Mouse (Mus musculus) lung, embryonic 14.5 days (tissue): ENCODE measurements at regions not wholly inside any gene's neighbourhood (a gene's known extent, or its start where the extent isn't known, plus 50 kb on each side); places are given as distances from the start of the nearest gene placed in this dataset.

Experiments
- ATAC-seq: fragments of 200-750 bp; cut with Nextera tagmentation; 2 replicates; pipeline ENCODE4 v1.8.0; 2017; ENCODE audit warnings: mild to moderate bottlenecking, moderate TSS enrichment, moderate library complexity; ENCODE audit not compliant: insufficient read depth
- DNase-seq: peaks from one replicate; pipeline ENCODE4 v3.0.0-alpha.2; 2015
- H3K27ac ChIP-seq: fragments of 300-500 bp; sonication (generic); 2 replicates; pipeline ENCODE4 v1.5.1; 2014; ENCODE audit warnings: low read depth, mild to moderate bottlenecking, moderate library complexity
- H3K27me3 ChIP-seq: fragments of 300-500 bp; sonication (generic); 2 replicates; pipeline ENCODE4 v1.6.1; 2014; ENCODE audit warnings: low read length, control low read depth; ENCODE audit not compliant: insufficient read depth
- H3K36me3 ChIP-seq: fragments of 300-500 bp; sonication (generic); 2 replicates; pipeline ENCODE4 v1.6.1; 2014; ENCODE audit warnings: control low read depth; ENCODE audit not compliant: insufficient read depth
- H3K4me1 ChIP-seq: fragments of 300-500 bp; sonication (generic); 2 replicates; pipeline ENCODE4 v1.6.1; 2014; ENCODE audit warnings: antibody characterized with exemption, control low read depth; ENCODE audit not compliant: insufficient read depth
- H3K4me2 ChIP-seq: fragments of 300-500 bp; sonication (generic); 2 replicates; pipeline ENCODE4 v1.6.1; 2014; ENCODE audit warnings: mild to moderate bottlenecking
- H3K4me3 ChIP-seq: fragments of 300-500 bp; sonication (generic); 2 replicates; pipeline ENCODE4 v1.5.1; 2014; ENCODE audit warnings: low read depth, low read length
- H3K9ac ChIP-seq: fragments of 300-500 bp; sonication (generic); 2 replicates; pipeline ENCODE4 v1.6.1; 2014
- H3K9me3 ChIP-seq: fragments of 300-500 bp; sonication (generic); 2 replicates; pipeline ENCODE4 v1.6.1; 2016; ENCODE audit warnings: low read depth, low read length, control low read depth
- CTCF ChIP-seq: IDR thresholded peaks from 2 replicates; pipeline ENCODE4 v1.5.1; 2016; ENCODE audit warnings: antibody characterized with exemption, low read depth
- WGBS: fragments of 180-500 bp; shearing (Covaris S2); extraction: QIAGEN DNeasy Blood & Tissue Kit; methylation state at CpG from one replicate; pipeline ENCODE4 v1.1.7; 2014; 5-methylcytosine and 5-hydroxymethylcytosine counted together

DNA sequence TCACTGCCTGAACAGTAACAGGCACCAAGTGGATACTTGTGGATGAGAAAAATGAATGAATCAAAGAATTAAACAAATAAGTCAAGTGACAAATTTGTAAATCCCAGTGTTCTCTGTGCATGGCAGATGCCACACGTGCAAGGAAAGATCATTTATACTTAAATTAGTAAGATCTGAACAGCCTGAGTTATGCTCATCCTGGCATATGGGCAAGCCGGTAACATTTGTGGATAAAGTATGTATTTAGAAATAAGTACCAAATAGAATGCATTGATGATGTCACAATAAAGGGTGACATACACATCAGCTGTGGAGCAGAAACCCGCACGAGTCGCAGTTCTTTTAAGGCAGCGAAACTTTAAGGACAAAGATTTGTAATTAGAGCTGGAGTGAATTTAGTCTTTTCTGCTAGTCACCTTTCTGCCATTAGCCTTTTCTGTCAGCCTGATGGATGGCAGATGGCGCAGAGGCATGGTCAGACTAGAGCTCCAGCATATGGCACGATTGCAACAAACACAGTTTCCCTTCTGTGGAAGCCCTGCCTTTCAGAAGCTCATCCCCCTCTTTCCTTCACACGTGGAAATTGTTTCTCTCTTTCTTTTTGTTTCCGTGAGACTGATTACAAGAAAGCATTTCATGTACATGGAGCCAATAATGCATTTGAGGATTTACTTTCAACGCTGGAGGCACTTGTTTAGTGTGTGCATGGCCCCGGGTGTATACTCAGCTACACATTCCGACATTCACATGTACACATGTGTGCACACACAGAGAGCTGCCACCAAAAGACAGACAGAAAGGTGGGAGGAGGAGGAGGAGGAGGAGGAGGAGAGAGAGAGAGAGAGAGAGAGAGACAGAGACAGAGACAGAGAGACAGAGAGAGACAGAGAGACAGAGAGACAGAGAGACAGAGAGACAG lies 154.3 kb upstream of the D16Ertd472e start:
- WGBS, result 62% methylated on average over 13 of the region's 13 CpGs
- no peak for TF ChIP-seq CTCF
- H3K9ac ChIP-seq, result no peak overlapping the region
- no peaks in the 10 kb centered on the region for H3K9me3 ChIP-seq
- H3K27me3 ChIP-seq, result no peaks in the 10 kb centered on the region
- no peaks in the 10 kb centered on the region for H3K36me3 ChIP-seq
- no peaks in the 10 kb centered on the region for H3K4me1 ChIP-seq
- H3K27ac ChIP-seq, result no peak overlapping the region
- H3K4me3 ChIP-seq, result no peak overlapping the region
- peak; percentile 3 for DNase-seq
- H3K4me2 ChIP-seq, result no peak overlapping the region
- ATAC-seq, result no peak

DNA sequence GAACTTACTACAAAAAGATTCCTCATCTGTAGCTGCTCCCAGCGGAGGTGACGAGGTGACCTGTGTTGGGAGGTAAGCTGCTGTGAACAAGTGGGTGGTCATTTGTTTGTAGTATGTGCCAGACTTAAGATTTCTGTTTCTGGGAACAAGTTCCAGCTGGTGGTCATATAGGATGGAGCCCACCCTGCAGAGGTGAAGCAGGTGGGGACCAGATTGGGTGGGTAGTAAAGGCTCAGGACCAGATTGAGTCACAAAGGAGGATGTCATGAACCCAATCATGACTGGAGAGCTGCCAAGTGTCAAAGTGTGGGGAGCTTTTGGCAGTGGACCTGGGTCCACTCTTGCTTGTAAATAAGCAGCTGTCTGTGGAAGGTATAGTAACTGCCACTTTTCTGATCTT lies 149.0 kb upstream of the D16Ertd472e start:
- 48% methylated on average over 2 of the region's 2 CpGs for WGBS
- Histone ChIP-seq H3K27ac (no peak overlapping the region), H3K36me3 (no peaks in the 10 kb centered on the region), H3K4me2 (no peak overlapping the region), H3K4me3 (no peak overlapping the region), H3K4me1 (no peaks in the 10 kb centered on the region), H3K27me3 (no peaks in the 10 kb centered on the region), H3K9me3 (no peaks in the 10 kb centered on the region), H3K9ac (no peak overlapping the region)
- TF ChIP-seq CTCF, result no peak
- no peak for DNase-seq
- ATAC-seq, result no peak

DNA sequence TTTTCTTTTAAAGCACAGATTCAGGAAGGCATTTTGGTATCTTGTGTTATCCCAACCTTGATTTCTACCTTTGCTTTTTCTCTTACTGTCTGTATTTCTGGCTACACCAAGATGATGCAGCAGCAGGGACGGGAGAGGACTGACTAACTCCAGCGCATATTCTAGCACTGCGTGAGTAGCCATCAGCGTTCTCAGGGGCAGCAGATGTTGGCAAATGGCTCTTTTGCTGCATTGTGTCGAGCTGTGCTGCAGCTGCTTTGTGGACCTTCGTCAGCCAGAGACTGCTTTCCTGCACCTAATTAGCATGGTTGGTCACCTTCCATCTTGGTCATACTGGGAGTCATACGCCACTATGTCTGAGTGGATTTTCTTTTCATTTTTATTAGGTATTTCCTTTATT lies 133.4 kb upstream of the D16Ertd472e start:
- H3K4me3 ChIP-seq, result no peak overlapping the region
- no peaks in the 10 kb centered on the region for H3K36me3 ChIP-seq
- no peak overlapping the region for H3K27ac ChIP-seq
- no peaks in the 10 kb centered on the region for H3K9me3 ChIP-seq
- WGBS, result 73% methylated on average over 7 of the region's 7 CpGs
- ATAC-seq, result no peak
- no peaks in the 10 kb centered on the region for H3K4me1 ChIP-seq
- DNase-seq, result no peak
- no peak overlapping the region for H3K4me2 ChIP-seq
- no peak for TF ChIP-seq CTCF
- H3K9ac ChIP-seq, result no peak overlapping the region
- H3K27me3 ChIP-seq, result no peaks in the 10 kb centered on the region

DNA sequence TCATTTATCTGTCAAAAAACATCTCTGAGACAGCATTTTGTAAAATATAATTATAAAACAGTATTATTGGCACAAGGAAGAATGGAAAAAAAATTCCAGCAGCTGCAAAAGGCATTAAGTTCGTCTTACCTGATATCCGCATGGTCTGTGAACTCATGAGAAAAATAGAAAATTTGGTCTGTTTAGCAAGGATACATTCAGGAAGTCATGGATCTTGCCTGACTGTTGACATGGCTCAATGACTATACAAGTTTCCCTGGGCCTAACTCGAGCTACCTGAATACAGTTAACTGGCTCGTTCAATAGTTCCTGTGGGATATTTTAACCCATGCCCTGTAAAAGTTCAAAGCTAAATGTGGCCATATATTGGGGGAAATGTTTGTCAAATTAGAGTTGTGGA lies 131.1 kb upstream of the D16Ertd472e start:
- no peak for TF ChIP-seq CTCF
- 79% methylated on average over 4 of the region's 4 CpGs for WGBS
- H3K4me2 ChIP-seq, result no peak overlapping the region
- no peaks in the 10 kb centered on the region for H3K36me3 ChIP-seq
- no peaks in the 10 kb centered on the region for H3K27me3 ChIP-seq
- no peaks in the 10 kb centered on the region for H3K9me3 ChIP-seq
- DNase-seq (no peak), ATAC-seq (no peak)
- no peak overlapping the region for H3K4me3 ChIP-seq
- H3K9ac ChIP-seq, result no peak overlapping the region
- no peak overlapping the region for H3K27ac ChIP-seq
- H3K4me1 ChIP-seq, result no peaks in the 10 kb centered on the region

DNA sequence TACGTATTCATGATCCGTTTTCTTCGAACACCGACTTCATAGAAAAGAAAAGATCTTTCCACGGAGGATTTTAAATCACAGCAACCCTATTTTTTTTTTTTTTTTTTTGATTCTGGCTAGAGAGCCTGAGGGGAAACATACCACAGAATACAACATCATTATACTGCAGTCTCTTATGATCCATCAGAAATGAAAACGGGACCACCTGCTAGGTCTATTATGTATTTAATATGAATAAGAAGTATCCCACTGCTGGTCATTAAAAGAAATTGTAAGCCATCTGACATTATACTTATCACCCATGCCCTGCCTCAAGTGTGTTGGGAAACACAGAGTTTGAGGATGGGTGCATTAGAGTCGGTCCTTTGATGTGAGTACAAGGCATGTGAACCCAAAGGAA lies 130.7 kb upstream of the D16Ertd472e start:
- Histone ChIP-seq H3K4me3 (no peak overlapping the region), H3K4me2 (no peak overlapping the region), H3K27me3 (no peaks in the 10 kb centered on the region), H3K36me3 (no peaks in the 10 kb centered on the region), H3K27ac (no peak overlapping the region), H3K4me1 (no peaks in the 10 kb centered on the region), H3K9me3 (no peaks in the 10 kb centered on the region), H3K9ac (no peak overlapping the region)
- no peak for ATAC-seq
- no peak for TF ChIP-seq CTCF
- WGBS, result 86% methylated on average over 7 of the region's 7 CpGs
- no peak for DNase-seq

DNA sequence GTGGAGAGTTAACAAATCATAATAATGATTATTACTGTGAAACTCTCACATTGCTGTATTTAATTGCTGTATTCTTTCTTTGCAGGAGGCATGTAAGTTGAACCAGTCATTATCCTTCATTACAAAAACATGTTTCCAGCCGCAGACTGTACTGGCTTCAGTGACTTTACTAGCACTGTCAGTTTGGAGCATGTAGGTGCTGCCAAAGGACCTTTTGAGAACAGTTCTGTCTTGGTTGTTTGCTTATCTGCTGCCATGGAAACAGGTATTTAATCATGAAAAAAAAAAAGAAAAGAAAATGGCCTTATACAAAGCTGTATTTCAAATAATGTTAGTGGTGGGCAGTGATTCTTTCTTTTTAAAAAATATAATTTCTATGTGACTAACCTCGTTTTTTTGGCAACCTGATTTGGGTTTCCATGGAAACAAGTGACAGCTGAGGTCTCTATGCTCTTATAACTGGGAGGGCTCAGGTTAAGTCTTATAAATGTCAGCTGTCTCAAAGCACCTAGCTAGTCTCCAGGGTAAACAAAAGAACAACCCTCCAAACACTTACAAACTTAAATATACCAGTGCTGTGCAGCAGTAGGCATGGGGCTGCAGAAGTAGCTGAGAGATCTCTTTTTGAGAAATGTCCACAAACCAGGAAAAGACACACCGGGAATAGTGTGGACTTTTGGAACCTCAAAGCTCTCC lies 121.2 kb upstream of the D16Ertd472e start:
- Histone ChIP-seq H3K4me3 (no peak overlapping the region), H3K4me1 (no peaks in the 10 kb centered on the region), H3K9me3 (no peaks in the 10 kb centered on the region), H3K27me3 (no peaks in the 10 kb centered on the region), H3K9ac (no peak overlapping the region), H3K4me2 (no peak overlapping the region), H3K36me3 (no peaks in the 10 kb centered on the region), H3K27ac (no peak overlapping the region)
- WGBS, result 47% methylated on average over 3 of the region's 3 CpGs
- no peak for TF ChIP-seq CTCF
- ATAC-seq (peak; percentile 75), DNase-seq (peak; percentile 23)

DNA sequence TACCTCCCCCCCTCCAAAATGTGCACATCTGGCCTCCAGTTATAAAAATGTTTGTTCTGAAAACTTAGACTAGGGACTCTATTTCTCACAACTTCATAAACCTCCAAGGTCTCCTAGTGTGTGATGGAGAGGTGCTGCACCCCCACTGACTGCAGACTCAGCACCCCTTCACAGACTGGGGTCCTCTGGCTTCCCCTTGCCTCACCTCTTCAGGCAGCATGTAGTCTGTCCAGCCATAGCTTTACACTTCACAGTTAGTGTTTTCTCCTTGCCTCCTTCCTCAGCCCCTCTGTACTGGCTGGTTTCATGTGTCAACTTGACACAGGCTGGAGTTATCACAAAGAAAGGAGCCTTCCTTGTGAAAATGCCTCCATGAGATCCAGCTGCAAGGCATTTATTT lies 111.7 kb upstream of the D16Ertd472e start:
- no peak overlapping the region for H3K9ac ChIP-seq
- no peaks in the 10 kb centered on the region for H3K27me3 ChIP-seq
- no peak overlapping the region for H3K4me3 ChIP-seq
- no peaks in the 10 kb centered on the region for H3K36me3 ChIP-seq
- DNase-seq, result no peak
- no peak overlapping the region for H3K27ac ChIP-seq
- TF ChIP-seq CTCF, result no peak
- no peak overlapping the region for H3K4me2 ChIP-seq
- no peaks in the 10 kb centered on the region for H3K4me1 ChIP-seq
- ATAC-seq, result no peak
- H3K9me3 ChIP-seq, result no peaks in the 10 kb centered on the region
